Mouse (Mus musculus) midbrain, embryonic 12.5 days (tissue): ENCODE data around the gene Gtse1. TPM values are rescaled to one million over a fixed set of nuclear protein-coding genes. Genes with fewer than 3 reads are reported as not detected.

Experiments
- ATAC-seq: fragments of 200-750 bp; cut with Nextera tagmentation; 2 replicates; pipeline ENCODE4 v1.8.0; 2017; ENCODE audit warnings: low read depth, moderate TSS enrichment, moderate library complexity; ENCODE audit not compliant: low FRiP score
- H3K27ac ChIP-seq: fragments of 300-500 bp; sonication (generic); replicated peaks from 2 replicates; pipeline ENCODE4 v1.5.1; 2016; ENCODE audit warnings: mild to moderate bottlenecking
- H3K27me3 ChIP-seq: fragments of 300-500 bp; sonication (generic); 2 replicates; pipeline ENCODE4 v1.6.1; 2016; ENCODE audit warnings: mild to moderate bottlenecking
- H3K36me3 ChIP-seq: fragments of 300-500 bp; sonication (generic); 2 replicates; pipeline ENCODE4 v1.6.1; 2016
- H3K4me1 ChIP-seq: fragments of 300-500 bp; sonication (generic); 2 replicates; pipeline ENCODE4 v1.6.1; 2016
- H3K4me2 ChIP-seq: fragments of 300-500 bp; sonication (generic); replicated peaks from 2 replicates; pipeline ENCODE4 v1.6.1; 2016; ENCODE audit warnings: mild to moderate bottlenecking, moderate library complexity
- H3K4me3 ChIP-seq: fragments of 300-500 bp; sonication (generic); 2 replicates; pipeline ENCODE4 v1.5.1; 2016; ENCODE audit warnings: mild to moderate bottlenecking
- H3K9ac ChIP-seq: fragments of 300-500 bp; sonication (generic); replicated peaks from 2 replicates; pipeline ENCODE4 v1.6.1; 2016; ENCODE audit warnings: mild to moderate bottlenecking, moderate library complexity
- H3K9me3 ChIP-seq: fragments of 300-500 bp; sonication (generic); 2 replicates; pipeline ENCODE4 v1.6.1; 2016; ENCODE audit warnings: mild to moderate bottlenecking
- WGBS: fragments of 180-500 bp; shearing (Covaris S2); methylation state at CpG from one replicate; pipeline ENCODE4 v1.1.7; 2016; 5-methylcytosine and 5-hydroxymethylcytosine counted together
- polyA plus RNA-seq: library from polyadenylated mRNA; unstranded; fragments of >200 nt; fragmentation: Nextera tagmentation; extraction: Ambion mirVana; gene quantifications from 2 replicates; pipeline ENCODE4 v1.2.1, GENCODE M21; 2016

The Gtse1 gene
- polyA plus RNA-seq, 1 experiment from 2014 or later, result 36.7 TPM

- no peak overlapping the region for H3K9ac ChIP-seq
- H3K4me3 ChIP-seq, result no peak overlapping the region
- no peak overlapping the region for H3K4me2 ChIP-seq
- no peak overlapping the region for H3K27ac ChIP-seq
- WGBS, result 82% methylated on average over 10 of the region's 10 CpGs
- ATAC-seq, result no peak
- no peaks in the 10 kb centered on the region for H3K27me3 ChIP-seq
- H3K36me3 ChIP-seq, result peaks cover 35% of the 10 kb centered on the region
- no peaks in the 10 kb centered on the region for H3K9me3 ChIP-seq
- peaks cover 6% of the 10 kb centered on the region; the same call in 1 of the 2 replicates for H3K4me1 ChIP-seq
These were observed 43.0 kb downstream of the Gtse1 start for GRCm38 (mm10) chr15:85902505-85902904.

DNA sequence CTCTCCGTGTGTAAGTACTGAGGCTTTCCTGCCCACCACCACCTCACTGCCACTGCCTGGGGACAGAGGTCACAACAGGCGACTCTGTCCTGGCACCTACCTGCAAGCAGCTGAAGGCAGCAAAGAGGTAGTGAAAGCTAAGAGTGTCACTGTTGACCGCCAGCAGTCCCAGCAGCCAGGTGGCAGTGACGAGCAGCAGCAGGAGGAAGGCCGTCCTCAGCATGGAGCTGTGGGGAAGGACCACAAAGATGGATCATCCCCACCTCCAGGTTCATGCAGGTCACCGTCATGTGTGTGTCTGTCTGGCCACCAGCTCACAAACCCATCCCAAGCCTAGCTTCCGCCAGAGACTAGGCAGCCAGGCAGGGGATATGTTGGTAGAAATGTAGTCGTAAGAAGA lies 44.3 kb downstream of the Gtse1 start:
- Histone ChIP-seq H3K4me1 (peaks cover 6% of the 10 kb centered on the region; the same call in 1 of the 2 replicates), H3K27me3 (no peaks in the 10 kb centered on the region), H3K36me3 (peaks cover 27% of the 10 kb centered on the region), H3K9me3 (no peaks in the 10 kb centered on the region), H3K4me3 (no peak overlapping the region), H3K27ac (no peak overlapping the region), H3K9ac (no peak overlapping the region), H3K4me2 (no peak overlapping the region)
- WGBS, result 74% methylated on average over 8 of the region's 8 CpGs
- no peak for ATAC-seq

DNA sequence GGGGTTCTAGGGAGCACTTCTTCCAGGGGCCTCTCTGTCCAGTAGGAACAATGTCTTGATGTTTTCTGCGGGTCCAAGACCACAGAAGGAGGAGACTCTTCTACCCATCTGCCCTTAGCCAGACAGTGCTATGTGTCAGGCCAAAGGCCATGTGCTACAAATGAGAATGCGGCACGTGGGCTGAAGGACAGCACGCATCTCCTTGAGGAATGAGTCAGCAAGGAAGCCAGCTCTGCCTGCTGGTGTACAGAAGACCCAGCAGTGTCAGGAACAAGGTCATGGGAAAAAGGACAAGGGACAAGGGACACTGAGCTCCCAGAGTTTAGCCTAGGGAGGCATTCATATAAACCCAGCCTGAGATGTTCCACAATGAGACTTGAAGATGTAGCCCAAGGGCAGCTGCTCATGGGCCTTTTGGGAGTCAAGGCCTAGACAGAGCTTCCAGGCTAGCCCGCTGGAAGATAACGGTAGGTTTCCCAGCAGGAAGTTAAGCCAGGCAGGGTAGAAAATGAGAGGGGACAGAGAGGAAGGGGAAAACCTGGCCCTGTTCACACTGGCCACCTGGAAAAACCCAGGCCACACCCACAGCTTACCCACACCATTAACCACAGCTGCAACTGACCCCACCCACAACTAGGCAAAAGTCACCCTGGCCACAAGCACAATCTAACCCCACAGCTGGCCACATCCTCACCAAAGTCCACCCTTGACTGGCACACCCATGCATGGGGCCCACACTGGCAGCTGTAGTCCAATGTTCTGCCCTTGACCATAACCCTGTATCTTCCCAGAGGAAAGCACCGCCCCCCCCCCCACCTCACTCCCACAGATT lies 49.3 kb downstream of the Gtse1 start:
- Histone ChIP-seq H3K4me1 (no peaks in the 10 kb centered on the region), H3K27me3 (no peaks in the 10 kb centered on the region), H3K4me2 (no peak overlapping the region), H3K4me3 (no peak overlapping the region), H3K36me3 (0 out of 2 replicates have a peak, but pooled peaks cover 6% of the 10 kb centered on the region), H3K9ac (no peak overlapping the region), H3K27ac (no peak overlapping the region), H3K9me3 (peaks cover 3% of the 10 kb centered on the region; the same call in 1 of the 2 replicates)
- no peak for ATAC-seq
- 93% methylated on average over 7 of the region's 7 CpGs for WGBS

DNA sequence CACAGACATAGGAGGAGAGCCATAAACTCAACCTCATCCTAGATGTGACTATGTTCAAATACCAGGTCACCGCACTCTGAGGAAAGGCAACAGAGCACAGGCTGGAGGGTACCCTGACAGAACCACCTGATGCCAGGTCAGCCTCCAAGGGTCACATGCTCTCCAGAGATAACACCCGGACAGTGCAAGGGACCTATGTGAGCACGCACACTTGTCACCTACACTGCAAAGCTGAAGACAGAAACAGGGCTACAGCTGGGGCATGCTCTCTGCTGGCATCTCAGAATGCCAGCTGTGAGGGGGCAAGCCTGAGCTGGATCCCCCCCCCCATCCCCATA lies 49.9 kb downstream of the Gtse1 start:
- Histone ChIP-seq H3K27ac (no peak overlapping the region), H3K36me3 (0 out of 2 replicates have a peak, but pooled peaks cover 6% of the 10 kb centered on the region), H3K4me1 (no peaks in the 10 kb centered on the region), H3K4me2 (no peak overlapping the region), H3K27me3 (no peaks in the 10 kb centered on the region), H3K4me3 (no peak overlapping the region), H3K9me3 (peaks cover 4% of the 10 kb centered on the region; the same call in 1 of the 2 replicates), H3K9ac (no peak overlapping the region)
- 98% methylated on average over 3 of the region's 3 CpGs for WGBS
- no peak for ATAC-seq

DNA sequence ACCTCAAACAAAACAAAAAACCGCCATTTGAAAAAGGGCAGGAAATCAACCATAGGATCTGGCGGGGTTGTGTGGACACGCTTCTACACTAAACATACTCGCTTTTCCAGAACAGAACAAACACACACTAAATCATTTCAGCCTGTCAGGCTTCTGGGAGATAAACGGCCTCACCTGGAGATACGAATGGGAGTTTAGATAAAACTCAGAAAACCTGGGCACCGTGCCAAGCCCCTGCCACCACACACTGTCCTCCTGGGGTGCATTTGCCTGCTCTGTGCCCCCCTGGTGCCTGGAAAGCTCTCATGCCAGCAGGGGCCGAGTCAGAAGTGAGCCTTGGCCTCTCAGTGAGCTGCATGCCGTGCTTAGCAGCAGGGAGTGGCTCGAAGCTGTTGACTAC lies 50.4 kb downstream of the Gtse1 start:
- Histone ChIP-seq H3K36me3 (0 out of 2 replicates have a peak, but pooled peaks cover 6% of the 10 kb centered on the region), H3K9me3 (peaks cover 4% of the 10 kb centered on the region; the same call in 1 of the 2 replicates), H3K4me2 (no peak overlapping the region), H3K4me3 (no peak overlapping the region), H3K27me3 (no peaks in the 10 kb centered on the region), H3K4me1 (no peaks in the 10 kb centered on the region), H3K9ac (no peak overlapping the region), H3K27ac (no peak overlapping the region)
- no peak for ATAC-seq
- WGBS, result 75% methylated on average over 10 of the region's 10 CpGs

DNA sequence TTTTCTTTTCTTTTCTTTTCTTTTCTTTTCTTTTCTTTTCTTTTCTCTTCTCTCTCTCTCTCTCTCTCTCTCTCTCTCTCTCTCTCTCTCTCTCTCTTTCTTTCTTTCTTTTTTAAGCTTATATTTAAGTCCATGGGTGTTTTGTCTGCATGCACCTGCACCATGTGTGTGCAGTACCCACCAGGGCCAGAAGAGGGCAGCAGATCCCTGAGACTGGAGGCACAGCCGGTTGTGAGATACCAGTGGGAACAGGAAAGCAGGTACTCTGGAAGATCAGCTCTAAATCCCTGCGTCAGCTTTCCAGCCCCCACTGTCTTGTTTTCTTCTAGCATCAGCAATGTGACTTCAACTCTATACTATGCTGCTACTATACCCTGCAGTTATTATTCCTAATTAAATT lies 54.1 kb downstream of the Gtse1 start:
- WGBS, result 24% methylated on average over 2 of the region's 2 CpGs
- Histone ChIP-seq H3K4me3 (no peak overlapping the region), H3K4me1 (no peaks in the 10 kb centered on the region), H3K27me3 (no peaks in the 10 kb centered on the region), H3K9ac (no peak overlapping the region), H3K9me3 (peaks cover 4% of the 10 kb centered on the region; the same call in 1 of the 2 replicates), H3K27ac (no peak overlapping the region), H3K4me2 (no peak overlapping the region), H3K36me3 (peaks cover 22% of the 10 kb centered on the region)
- no peak for ATAC-seq

- Histone ChIP-seq H3K36me3 (peaks cover 23% of the 10 kb centered on the region), H3K27ac (no peak overlapping the region), H3K4me3 (no peak overlapping the region), H3K27me3 (no peaks in the 10 kb centered on the region), H3K9me3 (no peaks in the 10 kb centered on the region), H3K4me1 (no peaks in the 10 kb centered on the region; the same call in 1 of the 2 replicates), H3K4me2 (no peak overlapping the region), H3K9ac (no peak overlapping the region)
- WGBS, result 60% methylated on average over 8 of the region's 8 CpGs
- ATAC-seq, result no peak
These were observed 59.8 kb downstream of the Gtse1 start for GRCm38 (mm10) chr15:85919191-85919891.

DNA sequence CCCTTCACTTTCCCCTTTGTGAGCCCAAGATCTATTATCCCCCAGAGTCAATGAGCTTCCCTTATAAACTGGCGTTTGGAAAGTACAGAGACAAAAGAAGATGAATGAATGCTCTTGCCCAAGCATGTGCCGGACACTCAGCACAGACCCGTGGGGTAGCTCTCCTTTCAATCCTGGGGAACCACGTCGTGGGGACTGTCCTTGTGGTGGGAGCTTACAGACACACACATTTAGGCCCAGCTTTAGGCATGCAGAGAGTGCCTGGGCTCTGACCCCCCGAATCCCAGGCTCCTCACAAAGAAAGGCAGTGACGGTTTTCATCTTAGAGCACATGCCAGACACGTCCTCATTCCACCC lies 60.3 kb downstream of the Gtse1 start:
- Histone ChIP-seq H3K4me2 (no peak overlapping the region), H3K27ac (no peak overlapping the region), H3K4me3 (no peak overlapping the region), H3K36me3 (peaks cover 23% of the 10 kb centered on the region), H3K9me3 (no peaks in the 10 kb centered on the region), H3K4me1 (no peaks in the 10 kb centered on the region; the same call in 1 of the 2 replicates), H3K27me3 (no peaks in the 10 kb centered on the region), H3K9ac (no peak overlapping the region)
- ATAC-seq, result no peak
- 59% methylated on average over 8 of the region's 8 CpGs for WGBS

GRCm38 (mm10) chr15:85921855-85922254 lies 62.3 kb downstream of the Gtse1 start:
- H3K4me2 ChIP-seq, result no peak overlapping the region
- H3K9me3 ChIP-seq, result no peaks in the 10 kb centered on the region
- H3K36me3 ChIP-seq, result peaks cover 19% of the 10 kb centered on the region
- ATAC-seq, result no peak
- no peak overlapping the region for H3K4me3 ChIP-seq
- no peaks in the 10 kb centered on the region; the same call in 1 of the 2 replicates for H3K4me1 ChIP-seq
- H3K27me3 ChIP-seq, result no peaks in the 10 kb centered on the region
- 97% methylated on average over 11 of the region's 11 CpGs for WGBS
- H3K27ac ChIP-seq, result no peak overlapping the region
- H3K9ac ChIP-seq, result no peak overlapping the region

Other genes starting within 250 kb of the Gtse1 start
- 0.75 and 0.79 TPM in 2 replicates for gene Ppara, start 124.8 kb upstream of the Gtse1 start, polyA plus RNA-seq
- 17.0 and 19.8 TPM in 2 replicates for gene Cdpf1, start 48.0 kb upstream of the Gtse1 start, polyA plus RNA-seq
- gene Pkdrej, start 38.0 kb upstream of the Gtse1 start, polyA plus RNA-seq, result 0.03 and 0.07 TPM in 2 replicates
- 3.4 and 3.7 TPM in 2 replicates for gene Ttc38, start 27.4 kb upstream of the Gtse1 start, polyA plus RNA-seq
- gene Trmu, start 19.6 kb downstream of the Gtse1 start, polyA plus RNA-seq, result 42.9 and 47.3 TPM in 2 replicates
- gene Celsr1, start 174.0 kb downstream of the Gtse1 start, polyA plus RNA-seq, result 3.4 and 4.1 TPM in 2 replicates
- 29.1 and 31.3 TPM in 2 replicates for gene Gramd4, start 197.9 kb downstream of the Gtse1 start, polyA plus RNA-seq